Mouse (Mus musculus): Measurements from ENCODE around the gene Zfp654. TPM values are rescaled to one million over a fixed set of nuclear protein-coding genes. Genes with fewer than 3 reads are reported as not detected.
A peak's percentile ranks its signal among the peaks of the same experiment; 100 is the strongest.

The Zfp654 gene
- polyA plus RNA-seq, 1 experiment from 2014 or later: 2.4 TPM

DNA sequence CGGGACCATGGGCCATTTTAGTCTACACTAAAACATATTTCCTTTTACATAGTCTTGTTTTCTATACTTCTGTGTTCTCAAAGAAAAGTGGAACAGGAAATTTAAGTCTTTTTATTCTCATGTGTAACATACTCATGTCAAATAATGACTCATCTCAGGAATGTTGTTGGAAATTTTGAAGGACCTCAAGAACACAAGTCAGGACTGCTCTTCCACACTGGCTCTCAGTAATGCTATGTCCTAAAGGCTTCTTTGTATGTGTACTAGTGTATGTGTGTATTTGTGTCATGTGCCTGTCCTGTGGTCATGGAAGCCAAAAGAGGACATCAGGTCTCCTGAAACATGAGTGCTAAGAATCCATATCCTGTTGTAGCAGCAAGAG lies 92.2 kb downstream of the Zfp654 start:
- Histone ChIP-seq H3K4me3 (replicated peaks) (no peak overlapping the region), H3K27me3 (no peaks in the 10 kb centered on the region), H3K9me3 (replicated peaks) (0 out of 2 replicates have a peak, but pooled peaks cover 3% of the 10 kb centered on the region), H3K4me1 (replicated peaks) (peaks cover 9% of the 10 kb centered on the region; the same call in 1 of the 2 replicates), H3K4me2 (no peak overlapping the region), H3K9ac (no peak overlapping the region), H3K27ac (no peak overlapping the region), H3K36me3 (peaks cover 21% of the 10 kb centered on the region)
- 33% methylated on average over 1 of the region's 1 CpGs for WGBS (ENCODE audit: insufficient replicate concordance)
- DNase-seq (no peak), ATAC-seq (ENCODE audit: low read depth) (no peak)

DNA sequence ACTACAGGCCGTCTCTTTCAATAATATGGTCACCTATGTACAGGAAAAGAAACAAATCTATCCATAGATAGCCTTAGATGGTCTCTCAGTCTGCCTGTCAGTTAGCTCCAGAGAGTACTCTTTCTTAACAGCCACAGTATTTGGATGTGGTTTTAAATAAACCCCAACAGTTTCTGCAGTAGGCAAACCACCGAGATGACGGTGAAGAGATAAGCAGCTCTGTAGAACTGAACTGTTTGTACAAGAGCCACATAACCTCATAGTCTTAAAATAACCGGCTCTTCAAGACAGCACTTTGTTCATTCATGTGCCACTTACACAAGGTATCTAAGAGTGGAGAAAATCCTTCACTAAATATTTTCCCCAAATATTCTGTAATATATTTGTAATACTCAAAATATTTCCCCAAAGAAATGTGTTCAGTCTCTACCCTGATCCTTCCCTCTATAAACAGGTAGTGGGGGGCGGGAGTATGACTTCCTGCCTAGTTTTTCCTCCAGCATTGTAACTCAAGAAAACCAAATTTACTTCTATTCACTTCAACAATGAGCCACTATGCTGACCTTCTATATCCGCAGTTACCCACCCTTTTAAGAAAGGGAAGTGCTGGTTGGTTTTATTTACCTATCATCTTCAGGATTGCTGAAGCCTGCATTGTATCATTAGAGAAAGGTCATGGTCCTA lies 92.7 kb downstream of the Zfp654 start:
- Histone ChIP-seq H3K9me3 (replicated peaks) (0 out of 2 replicates have a peak, but pooled peaks cover 3% of the 10 kb centered on the region), H3K9ac (no peak overlapping the region), H3K4me2 (no peak overlapping the region), H3K36me3 (peaks cover 19% of the 10 kb centered on the region), H3K27me3 (no peaks in the 10 kb centered on the region), H3K4me1 (replicated peaks) (peaks cover 9% of the 10 kb centered on the region; the same call in 1 of the 2 replicates), H3K4me3 (replicated peaks) (no peak overlapping the region), H3K27ac (no peak overlapping the region)
- ATAC-seq (ENCODE audit: low read depth): peak; percentile 58; the same call in 1 of the 2 replicates
- WGBS (ENCODE audit: insufficient replicate concordance): 10% methylated on average over 6 of the region's 6 CpGs
- no peak for DNase-seq

DNA sequence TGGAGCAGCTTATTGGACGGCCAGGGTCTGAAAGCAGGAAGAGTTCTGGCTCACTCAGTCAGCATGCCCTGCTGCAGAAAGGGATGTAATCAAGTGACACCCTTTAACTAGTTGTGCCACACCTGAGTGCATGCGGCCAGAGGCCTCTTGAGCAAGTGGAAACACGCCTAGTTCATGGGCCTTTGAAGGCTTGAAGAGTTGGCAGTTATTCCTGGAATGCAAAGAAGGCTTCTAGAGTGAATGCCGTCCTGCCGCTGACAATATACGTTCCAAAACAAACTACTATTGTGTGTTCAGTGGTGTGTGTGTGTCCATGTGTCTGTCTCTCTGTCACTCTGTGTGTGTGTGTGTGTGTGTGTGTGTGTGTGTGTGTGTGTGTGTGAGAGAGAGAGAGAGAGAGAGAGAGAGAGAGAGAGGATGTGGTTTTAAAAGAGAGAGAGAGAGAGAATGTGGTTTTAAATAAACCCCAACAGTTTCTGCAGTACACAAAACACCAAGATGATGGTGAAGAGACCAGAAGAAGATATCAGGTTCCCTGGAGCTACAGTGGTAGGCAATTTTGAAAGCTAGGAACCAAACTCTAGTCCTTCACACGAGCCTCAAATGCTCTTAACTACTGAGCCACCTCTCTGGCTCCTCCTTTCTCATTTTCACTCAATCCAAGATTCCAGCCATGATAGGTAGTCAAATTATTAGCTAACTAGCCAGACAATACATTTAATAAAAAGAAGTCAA lies 93.6 kb downstream of the Zfp654 start:
- DNase-seq: no peak
- H3K4me3 ChIP-seq (replicated peaks): no peak overlapping the region
- WGBS (ENCODE audit: insufficient replicate concordance): 71% methylated on average over 7 of the region's 7 CpGs
- H3K9ac ChIP-seq: no peak overlapping the region
- no peak overlapping the region for H3K4me2 ChIP-seq
- no peaks in the 10 kb centered on the region for H3K27me3 ChIP-seq
- no peak overlapping the region for H3K27ac ChIP-seq
- peaks cover 9% of the 10 kb centered on the region; the same call in 1 of the 2 replicates for H3K4me1 ChIP-seq (replicated peaks)
- peaks cover 11% of the 10 kb centered on the region for H3K36me3 ChIP-seq
- H3K9me3 ChIP-seq (replicated peaks): no peaks in the 10 kb centered on the region
- ATAC-seq (ENCODE audit: low read depth): no peak

DNA sequence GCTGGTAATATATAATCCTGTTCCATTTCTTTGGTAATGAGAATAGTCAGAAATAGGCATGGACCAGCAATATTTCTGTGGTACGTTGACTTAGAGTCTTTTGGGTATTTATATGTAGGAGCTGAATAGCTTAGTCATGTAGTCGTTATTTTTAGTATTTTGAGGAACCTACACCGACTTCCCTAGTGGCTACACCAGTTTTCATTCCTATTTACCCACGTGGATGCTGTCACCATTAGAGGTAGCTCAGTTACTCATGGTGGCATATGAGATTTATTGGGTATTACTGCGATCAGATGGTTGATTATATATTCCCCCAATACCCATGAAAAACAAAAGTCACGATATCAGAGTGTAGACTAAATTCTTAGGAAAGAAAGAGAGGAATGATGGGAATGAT lies 95.1 kb downstream of the Zfp654 start:
- H3K4me3 ChIP-seq (replicated peaks): no peak overlapping the region
- DNase-seq (no peak), ATAC-seq (ENCODE audit: low read depth) (no peak)
- H3K4me2 ChIP-seq: no peak overlapping the region
- 30% methylated on average over 6 of the region's 6 CpGs for WGBS (ENCODE audit: insufficient replicate concordance)
- H3K36me3 ChIP-seq: 0 out of 2 replicates have a peak, but pooled peaks cover 4% of the 10 kb centered on the region
- no peak overlapping the region for H3K9ac ChIP-seq
- H3K27ac ChIP-seq: no peak overlapping the region
- H3K9me3 ChIP-seq (replicated peaks): no peaks in the 10 kb centered on the region
- peaks cover 9% of the 10 kb centered on the region; the same call in 1 of the 2 replicates for H3K4me1 ChIP-seq (replicated peaks)
- no peaks in the 10 kb centered on the region for H3K27me3 ChIP-seq

DNA sequence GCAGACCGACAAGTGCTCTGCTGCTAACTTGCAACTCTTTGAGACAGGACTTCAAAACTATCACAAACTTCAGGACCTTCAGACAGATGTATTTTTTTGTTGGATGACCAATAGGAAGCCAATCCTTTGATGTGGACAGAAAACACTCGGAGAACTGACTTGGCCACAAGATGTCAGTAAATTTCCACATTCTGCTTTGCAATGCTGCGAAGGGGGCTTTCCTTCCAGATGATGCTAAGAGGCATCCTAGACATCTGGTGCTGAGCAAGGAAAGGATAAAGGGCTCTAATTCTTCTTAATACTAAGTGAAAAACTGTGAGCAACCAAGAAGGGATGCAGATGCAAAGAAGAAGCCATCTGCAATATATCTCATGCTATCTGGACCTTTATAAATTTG lies 96.7 kb downstream of the Zfp654 start:
- DNase-seq (no peak), ATAC-seq (ENCODE audit: low read depth) (no peak)
- Histone ChIP-seq H3K36me3 (no peaks in the 10 kb centered on the region), H3K4me3 (replicated peaks) (no peak overlapping the region), H3K27me3 (no peaks in the 10 kb centered on the region), H3K9ac (no peak overlapping the region), H3K4me1 (replicated peaks) (peaks cover 9% of the 10 kb centered on the region; the same call in 1 of the 2 replicates), H3K4me2 (no peak overlapping the region), H3K27ac (no peak overlapping the region), H3K9me3 (replicated peaks) (no peaks in the 10 kb centered on the region)
- WGBS (ENCODE audit: insufficient replicate concordance): 36% methylated on average over 3 of the region's 3 CpGs

GRCm38 (mm10) chr16:64753990-64754742 lies 97.3 kb downstream of the Zfp654 start:
- H3K27me3 ChIP-seq: no peaks in the 10 kb centered on the region
- no peak for ATAC-seq (ENCODE audit: low read depth)
- H3K27ac ChIP-seq: no peak overlapping the region

DNA sequence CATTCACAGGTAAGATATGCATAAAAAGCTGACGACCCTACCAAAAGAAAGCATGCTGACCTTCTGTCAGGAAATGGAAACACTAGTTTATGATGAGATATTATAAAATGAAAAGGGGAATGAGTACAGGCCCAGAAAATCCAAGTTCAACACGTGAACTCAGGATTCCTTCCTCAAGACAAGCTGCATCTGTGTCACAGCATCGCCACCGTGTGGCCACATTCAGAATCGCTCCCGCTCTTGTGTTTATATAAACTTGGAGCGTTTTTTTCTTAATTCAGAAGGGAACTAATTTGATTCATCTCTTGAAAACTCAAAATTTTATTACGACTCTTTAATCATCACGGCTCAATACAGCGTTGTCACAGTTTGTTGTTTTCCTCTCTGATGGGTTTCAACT lies 103.2 kb downstream of the Zfp654 start:
- ATAC-seq (ENCODE audit: low read depth) (no peak), DNase-seq (peak; percentile 12)
- H3K4me2 ChIP-seq: no peak overlapping the region
- H3K9ac ChIP-seq: no peak overlapping the region
- H3K4me3 ChIP-seq (replicated peaks): no peak overlapping the region
- H3K4me1 ChIP-seq (replicated peaks): no peaks in the 10 kb centered on the region
- no peaks in the 10 kb centered on the region for H3K9me3 ChIP-seq (replicated peaks)
- no peaks in the 10 kb centered on the region for H3K36me3 ChIP-seq
- 6% methylated on average over 10 of the region's 10 CpGs for WGBS (ENCODE audit: insufficient replicate concordance)
- H3K27me3 ChIP-seq: no peaks in the 10 kb centered on the region
- no peak overlapping the region for H3K27ac ChIP-seq

More at GRCm38 (mm10) chr16:64753990-64754742, 97.3 kb downstream of the Zfp654 start:
- H3K36me3 ChIP-seq: no peaks in the 10 kb centered on the region
- WGBS (ENCODE audit: insufficient replicate concordance): 31% methylated on average over 3 of the region's 3 CpGs
- no peak overlapping the region for H3K4me2 ChIP-seq
- H3K4me3 ChIP-seq (replicated peaks): no peak overlapping the region
- peaks cover 9% of the 10 kb centered on the region; the same call in 1 of the 2 replicates for H3K4me1 ChIP-seq (replicated peaks)
- no peak overlapping the region for H3K9ac ChIP-seq
- DNase-seq: no peak
- no peaks in the 10 kb centered on the region for H3K9me3 ChIP-seq (replicated peaks)

- no peak overlapping the region for H3K9ac ChIP-seq
- no peaks in the 10 kb centered on the region for H3K9me3 ChIP-seq (replicated peaks)
- no peaks in the 10 kb centered on the region for H3K4me1 ChIP-seq (replicated peaks)
- WGBS (ENCODE audit: insufficient replicate concordance): 36% methylated on average over 4 of the region's 4 CpGs
- no peaks in the 10 kb centered on the region for H3K27me3 ChIP-seq
- H3K4me3 ChIP-seq (replicated peaks): no peak overlapping the region
- no peak overlapping the region for H3K27ac ChIP-seq
- H3K4me2 ChIP-seq: no peak overlapping the region
- DNase-seq (no peak), ATAC-seq (ENCODE audit: low read depth) (no peak)
- H3K36me3 ChIP-seq: no peaks in the 10 kb centered on the region
Measured at GRCm38 (mm10) chr16:64745089-64745488, 106.4 kb downstream of the Zfp654 start.

- Histone ChIP-seq H3K9me3 (replicated peaks) (no peaks in the 10 kb centered on the region), H3K27ac (no peak overlapping the region), H3K4me1 (replicated peaks) (no peaks in the 10 kb centered on the region), H3K27me3 (no peaks in the 10 kb centered on the region), H3K4me2 (no peak overlapping the region), H3K36me3 (no peaks in the 10 kb centered on the region), H3K4me3 (replicated peaks) (no peak overlapping the region), H3K9ac (no peak overlapping the region)
- DNase-seq: no peak
- no peak for ATAC-seq (ENCODE audit: low read depth)
- 72% methylated on average over 5 of the region's 5 CpGs for WGBS (ENCODE audit: insufficient replicate concordance)
Measured at GRCm38 (mm10) chr16:64737289-64737688, 114.2 kb downstream of the Zfp654 start.

All from liver, embryonic 13.5 days (tissue).